ENCODE assay signal across 11 mouse cellular contexts in the genomic region with DNA sequence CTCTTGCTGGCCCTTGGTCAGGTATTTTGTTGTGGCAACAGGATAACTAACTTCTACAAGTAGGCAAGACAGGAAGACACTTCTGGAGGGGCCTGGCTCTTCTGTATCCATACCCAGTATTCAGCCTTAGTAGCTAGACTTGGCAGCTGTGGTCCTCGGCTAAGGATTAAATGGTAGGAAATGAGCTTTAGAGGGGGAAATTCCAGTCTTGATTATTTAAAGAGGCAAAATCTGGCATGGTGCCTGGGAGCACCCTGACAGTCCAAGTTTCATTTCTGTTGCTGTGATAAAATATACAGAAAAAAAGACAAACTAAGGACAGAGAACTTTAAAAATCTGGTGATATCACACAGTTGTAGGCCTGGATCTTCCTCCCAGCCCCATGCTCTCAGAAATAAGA. TPM values are rescaled to one million over a fixed set of nuclear protein-coding genes. Genes with fewer than 3 reads are reported as not detected.
DNase-seq lines count a peak whose midpoint lies in the region; ATAC-seq and TF ChIP-seq lines count a peak whose summit lies in the region.
"Had no signal": no experiment of that assay in that cellular context is flagged by ENCODE, and none has a peak within 500 bp of the region (broad histone marks: within the 10 kb centered on the region; RNA-seq: fewer than 3 reads in every experiment).

No protein-coding gene starts in this region.

- no peak for ATAC-seq in forebrain, embryonic 15.5 days (replicated peaks)

- H3K27ac ChIP-seq in left cerebral cortex, adult 2 months: 0 out of 2 replicates have a peak overlapping the region, but pooled peaks have one; percentile 19
- H3K27ac ChIP-seq in cerebellum, adult 2 months (ENCODE audit: insufficient read depth, low read length): no peak overlapping the region
- H3K27ac ChIP-seq in forebrain, embryonic 15.5 days (replicated peaks): no peak overlapping the region
- H3K27ac ChIP-seq: limb, embryonic 12.5 days had no signal

- no peak for TF ChIP-seq POLR2A in cerebellum, adult 2 months (IDR thresholded peaks at IDR 0.05; ENCODE audit: borderline replicate concordance, insufficient read depth, low read length)

- 24% methylated on average over 1 of the region's 1 CpGs for WGBS in cerebellum, adult 2 months
- 61% methylated on average over 1 of the region's 1 CpGs for WGBS in forebrain, embryonic 15.5 days

- H3K9me3 ChIP-seq in forebrain, embryonic 15.5 days: no peaks in the 10 kb centered on the region

- no peaks in the 10 kb centered on the region for H3K27me3 ChIP-seq in cerebellum, adult 2 months (ENCODE audit: control insufficient read depth, insufficient read depth, low read length)
- H3K27me3 ChIP-seq in forebrain, embryonic 15.5 days: no peaks in the 10 kb centered on the region
- H3K27me3 ChIP-seq: limb, embryonic 12.5 days had no signal

- no peak for TF ChIP-seq CTCF in left cerebral cortex, adult 2 months (IDR thresholded peaks at IDR 0.05)
- no peak for TF ChIP-seq CTCF in cerebellum, adult 2 months (IDR thresholded peaks at IDR 0.05; ENCODE audit: borderline replicate concordance, insufficient read depth, low read depth, low read length)

- no peak overlapping the region for H3K4me2 ChIP-seq in forebrain, embryonic 15.5 days (replicated peaks)
- H3K4me2 ChIP-seq: limb, embryonic 12.5 days had no signal

- peaks cover 7% of the 10 kb centered on the region for H3K4me1 ChIP-seq in cerebellum, adult 2 months (ENCODE audit: control insufficient read depth, insufficient read depth, low read length)
- H3K4me1 ChIP-seq in forebrain, embryonic 15.5 days: no peaks in the 10 kb centered on the region

- intact Hi-C loops in left cerebral cortex, adult 2 months (cut with DNase I): no loop called here
- intact Hi-C loops in left cerebral cortex, postnatal 36 days (cut with DNase I): no loop called here

- DNase-seq in adrenal gland, adult 2 months: peak; percentile 44
- DNase-seq in adrenal gland, postnatal 4 days (ENCODE audit: low spot score in 2 of 2): no peak
- peak in 1 of 2 experiments; percentile 28 for DNase-seq in left cerebral cortex, adult 2 months (ENCODE audit: extremely low spot score in 1 of 2, low spot score in 2 of 2)
- DNase-seq in left cerebral cortex, postnatal 36 days (ENCODE audit: low spot score in 2 of 2): no peak
- DNase-seq in heart, postnatal 4 days: peak; percentile 66
- DNase-seq in lung, postnatal 25 days (ENCODE audit: low spot score): peak; percentile 72
- no peak for DNase-seq in cerebellum, adult 2 months
- DNase-seq: cerebellum, adult 9-11 months had no signal

- H3K36me3 ChIP-seq in forebrain, embryonic 15.5 days: no peaks in the 10 kb centered on the region
- H3K36me3 ChIP-seq: limb, embryonic 12.5 days had no signal

- no peak overlapping the region for H3K9ac ChIP-seq in forebrain, embryonic 15.5 days (replicated peaks)
- H3K9ac ChIP-seq: limb, embryonic 12.5 days had no signal

- no peak overlapping the region for H3K4me3 ChIP-seq in left cerebral cortex, adult 2 months
- H3K4me3 ChIP-seq in cerebellum, adult 2 months (replicated peaks; ENCODE audit: insufficient read depth, low read depth, low read length): no peak overlapping the region
- no peak overlapping the region for H3K4me3 ChIP-seq in forebrain, embryonic 15.5 days
- H3K4me3 ChIP-seq: limb, embryonic 12.5 days had no signal

RNA-seq across cellular contexts. Expression of a gene that starts 20.0 kb away (rescaled TPM):
- 10 to 100 TPM; 37.1 to 47.0 TPM for total RNA-seq in adrenal gland, adult 2 months (2021)
- 13.3 and 19.6 TPM in 2 replicates for polyA plus RNA-seq in adrenal gland, adult 2 months (2012; rRNA removed)
- total RNA-seq in adrenal gland, postnatal 4 days (2021): 10 to 100 TPM; 36.2 to 46.0 TPM
- total RNA-seq in left cerebral cortex, adult 2 months (2021): 1 to 10 TPM; 4.3 to 5.7 TPM
- total RNA-seq in left cerebral cortex, postnatal 36 days (2021): 1 to 10 TPM; 4.3 to 5.2 TPM
- 10 to 100 TPM; 15.7 to 15.9 TPM for total RNA-seq in heart, postnatal 4 days (2021)
- polyA plus RNA-seq in cerebellum, adult 2 months (2012; rRNA removed): 1.9 TPM in 2 replicates
- polyA plus RNA-seq in forebrain, embryonic 15.5 days (2015; fragmentation: Nextera tagmentation; extraction: Ambion mirVana): 3.4 and 3.7 TPM in 2 replicates

RNA-seq across cellular contexts. Expression of a gene that starts 24.0 kb away (rescaled TPM):
- total RNA-seq in adrenal gland, adult 2 months (2021): 1 to 10 TPM; 3.9 to 5.3 TPM
- polyA plus RNA-seq in adrenal gland, adult 2 months (2012; rRNA removed): 1.3 and 2.1 TPM in 2 replicates
- 1 to 10 TPM; 1.7 to 2.2 TPM for total RNA-seq in adrenal gland, postnatal 4 days (2021)
- 1 to 10 TPM in 1 of 2 experiments, under 1 TPM in 1; 0.91 to 1.1 TPM for total RNA-seq in left cerebral cortex, adult 2 months (2021)
- total RNA-seq in left cerebral cortex, postnatal 36 days (2021): under 1 TPM; 0.57 to 0.91 TPM
- 10 to 100 TPM; 13.4 to 14.0 TPM for total RNA-seq in heart, postnatal 4 days (2021)
- polyA plus RNA-seq in cerebellum, adult 2 months (2012; rRNA removed): 0.38 and 0.48 TPM in 2 replicates
- 0.14 and 0.28 TPM in 2 replicates for polyA plus RNA-seq in forebrain, embryonic 15.5 days (2015; fragmentation: Nextera tagmentation; extraction: Ambion mirVana)

RNA-seq across cellular contexts. Expression of a gene that starts 50.1 kb away (rescaled TPM):
- total RNA-seq in adrenal gland, adult 2 months (2021): 100 to 1,000 TPM in 1 of 2 experiments, 10 to 100 TPM in 1; 75.4 to 114 TPM
- polyA plus RNA-seq in adrenal gland, adult 2 months (2012; rRNA removed): 46.5 and 56.7 TPM in 2 replicates
- total RNA-seq in adrenal gland, postnatal 4 days (2021): 100 to 1,000 TPM; 121 to 124 TPM
- 100 to 1,000 TPM; 349 to 354 TPM for total RNA-seq in left cerebral cortex, adult 2 months (2021)
- 100 to 1,000 TPM; 315 to 338 TPM for total RNA-seq in left cerebral cortex, postnatal 36 days (2021)
- 10 to 100 TPM; 70.9 to 82.3 TPM for total RNA-seq in heart, postnatal 4 days (2021)
- polyA plus RNA-seq in cerebellum, adult 2 months (2012; rRNA removed): 147 and 168 TPM in 2 replicates
- 248 and 257 TPM in 2 replicates for polyA plus RNA-seq in forebrain, embryonic 15.5 days (2015; fragmentation: Nextera tagmentation; extraction: Ambion mirVana)

RNA-seq across cellular contexts. Expression of a gene that starts 53.1 kb away (rescaled TPM):
- total RNA-seq in adrenal gland, adult 2 months (2021): not detected
- not detected in 2 replicates for polyA plus RNA-seq in adrenal gland, adult 2 months (2012; rRNA removed)
- not detected for total RNA-seq in adrenal gland, postnatal 4 days (2021)
- not detected for total RNA-seq in left cerebral cortex, adult 2 months (2021)
- not detected for total RNA-seq in left cerebral cortex, postnatal 36 days (2021)
- total RNA-seq in heart, postnatal 4 days (2021): not detected
- polyA plus RNA-seq in cerebellum, adult 2 months (2012; rRNA removed): not detected in 2 replicates
- polyA plus RNA-seq in forebrain, embryonic 15.5 days (2015; fragmentation: Nextera tagmentation; extraction: Ambion mirVana): not detected in 2 replicates
- total RNA-seq: gastrocnemius, adult 18-20 months had no signal
- polyA plus RNA-seq: limb, embryonic 12.5 days had no signal

Comparison
In these comparisons a context has a peak if more than half of its experiments do, and no peak if none do; other contexts are left out.
1. DNase-seq: peak in adrenal gland, adult 2 months (single experiment), heart, postnatal 4 days (single experiment) and lung, postnatal 25 days (single experiment); none in adrenal gland, postnatal 4 days (0 of 2), left cerebral cortex, postnatal 36 days (0 of 2) and cerebellum, adult 2 months (0 of 2).